Mouse (Mus musculus) CH12.LX (cell line): ENCODE data around the gene Lsm5. TPM values are rescaled to one million over a fixed set of nuclear protein-coding genes. Genes with fewer than 3 reads are reported as not detected.

Source experiments
- DNase-seq: peaks from one replicate; pipeline ENCODE4 v3.0.0-alpha.2; 2013; ENCODE audit errors: extremely low read depth
- H3K27ac ChIP-seq: 2 replicates; pipeline ENCODE4 v1.5.1; 2012; ENCODE audit warnings: low read depth, mild to moderate bottlenecking, control low read depth, moderate library complexity; ENCODE audit not compliant: insufficient read depth
- H3K27me3 ChIP-seq: replicated peaks from 2 replicates; pipeline ENCODE3; 2012; ENCODE audit warnings: inconsistent platforms
- H3K36me3 ChIP-seq, 2 experiments: replicated peaks in 1 of 2; 2 replicates each; pipeline versions ENCODE3 to v1.6.1; 2012; ENCODE audit warnings: inconsistent platforms in 1 of 2, low read length in 1 of 2, mild to moderate bottlenecking in 1 of 2, mixed read lengths in 1 of 2, moderate library complexity in 1 of 2; ENCODE audit not compliant: control insufficient read depth in 1 of 2, insufficient read depth in 1 of 2
- H3K4me1 ChIP-seq, 2 experiments: 2 replicates each; pipeline ENCODE4 v1.6.1; 2012; ENCODE audit warnings: inconsistent platforms in 1 of 2, moderate library complexity in 1 of 2; ENCODE audit not compliant: insufficient read depth in 2 of 2, control insufficient read depth in 1 of 2
- H3K4me2 ChIP-seq: 2 replicates; pipeline ENCODE4 v1.6.1; 2012; ENCODE audit warnings: low read depth, mild to moderate bottlenecking, control low read depth; ENCODE audit not compliant: poor library complexity, insufficient read depth, severe bottlenecking
- H3K4me3 ChIP-seq, 3 experiments: fragments of 150-350 bp in 1 of 3; sonication (generic) in 1 of 3; replicated peaks in 1 of 3; 2 replicates each; pipeline versions ENCODE3 to v1.5.1; 2011 to 2012; ENCODE audit warnings: low read depth in 2 of 3, low read length in 2 of 3, mild to moderate bottlenecking in 2 of 3, moderate library complexity in 2 of 3, control low read depth in 1 of 3, improper control_type of control experiment in 1 of 3, inconsistent platforms in 1 of 3, mixed read lengths in 1 of 3; ENCODE audit not compliant: poor library complexity in 1 of 3
- H3K79me2 ChIP-seq: replicated peaks from 2 replicates; pipeline ENCODE4 v1.6.1; 2012; ENCODE audit warnings: mild to moderate bottlenecking, moderate library complexity; ENCODE audit not compliant: control insufficient read depth, poor library complexity, insufficient read depth, severe bottlenecking; ENCODE audit errors: extremely low read depth
- H3K9ac ChIP-seq: 2 replicates; pipeline ENCODE4 v1.6.1; 2012; ENCODE audit warnings: low read depth, mild to moderate bottlenecking, control low read depth, moderate library complexity; ENCODE audit not compliant: insufficient read depth
- H3K9me3 ChIP-seq: replicated peaks from 2 replicates; pipeline ENCODE3; 2012; ENCODE audit warnings: low read length, inconsistent platforms, mixed read lengths
- CHD1 ChIP-seq: IDR thresholded peaks from 2 replicates; pipeline ENCODE4 v1.6.1; 2012; ENCODE audit warnings: low read depth, low read length, improper control_type of control experiment, inconsistent platforms
- CHD2 ChIP-seq: IDR thresholded peaks from 2 replicates; pipeline ENCODE4 v1.6.1; 2011; ENCODE audit warnings: low read length, improper control_type of control experiment
- CTCF ChIP-seq, 2 experiments: IDR thresholded peaks in 1 of 2; conservative IDR thresholded peaks in 1 of 2; 2 replicates each; pipeline ENCODE4 v1.5.1; 2011 to 2012; ENCODE audit warnings: low read depth in 2 of 2, low read length in 2 of 2, improper control_type of control experiment in 1 of 2, inconsistent platforms in 1 of 2, mild to moderate bottlenecking in 1 of 2, moderate library complexity in 1 of 2
- E2F4 ChIP-seq: IDR thresholded peaks from 2 replicates; pipeline ENCODE4 v1.6.1; 2011; ENCODE audit warnings: low read depth, low read length, improper control_type of control experiment; ENCODE audit not compliant: insufficient replicate concordance
- GABPA ChIP-seq: IDR thresholded peaks from 2 replicates; pipeline ENCODE4 v1.6.1; 2012; ENCODE audit warnings: low read depth, low read length, improper control_type of control experiment, inconsistent platforms; ENCODE audit not compliant: insufficient replicate concordance
- HCFC1 ChIP-seq: IDR thresholded peaks from 2 replicates; pipeline ENCODE4 v1.6.1; 2012; ENCODE audit warnings: low read depth, mild to moderate bottlenecking, inconsistent platforms, low read length, improper control_type of control experiment
- JUN ChIP-seq: IDR thresholded peaks from 2 replicates; pipeline ENCODE4 v1.6.1; 2011; ENCODE audit warnings: low read depth, mild to moderate bottlenecking, low read length, improper control_type of control experiment, moderate library complexity; ENCODE audit not compliant: insufficient read depth
- JUND ChIP-seq: conservative IDR thresholded peaks from 2 replicates; pipeline ENCODE4 v1.6.1; 2011; ENCODE audit warnings: low read depth, low read length, improper control_type of control experiment
- MAFK ChIP-seq: IDR thresholded peaks from 2 replicates; pipeline ENCODE4 v1.6.1; 2011; ENCODE audit warnings: low read length, improper control_type of control experiment; ENCODE audit not compliant: insufficient replicate concordance
- MAX ChIP-seq: IDR thresholded peaks from 2 replicates; pipeline ENCODE4 v1.6.1; 2011; ENCODE audit warnings: low read length, improper control_type of control experiment
- MAZ ChIP-seq: IDR thresholded peaks from 2 replicates; pipeline ENCODE4 v1.6.1; 2012; ENCODE audit warnings: low read depth, mild to moderate bottlenecking, inconsistent platforms, low read length, improper control_type of control experiment, moderate library complexity
- MEF2A ChIP-seq: IDR thresholded peaks from 2 replicates; pipeline ENCODE4 v1.6.1; 2014; ENCODE audit warnings: low read depth, mild to moderate bottlenecking, inconsistent platforms, low read length, improper control_type of control experiment, borderline replicate concordance
- MXI1 ChIP-seq: IDR thresholded peaks from 2 replicates; pipeline ENCODE4 v1.6.1; 2011; ENCODE audit warnings: mild to moderate bottlenecking, low read depth, low read length, improper control_type of control experiment
- MYC ChIP-seq: IDR thresholded peaks from 2 replicates; pipeline ENCODE4 v1.6.1; 2011; ENCODE audit warnings: low read depth, mild to moderate bottlenecking, improper control_type of control experiment, low read length
- NELFE ChIP-seq: IDR thresholded peaks from 2 replicates; pipeline ENCODE4 v1.6.1; 2011; ENCODE audit warnings: low read depth, low read length, improper control_type of control experiment
- POLR2A ChIP-seq: IDR thresholded peaks from 2 replicates; pipeline ENCODE4 v1.6.1; 2011; ENCODE audit warnings: low read depth, mild to moderate bottlenecking, improper control_type of control experiment, low read length
- POLR2AphosphoS2 ChIP-seq: IDR thresholded peaks from 2 replicates; pipeline ENCODE4 v1.6.1; 2011; ENCODE audit warnings: low read depth, low read length, improper control_type of control experiment
- SIN3A ChIP-seq: IDR thresholded peaks from 2 replicates; pipeline ENCODE4 v1.6.1; 2012; ENCODE audit warnings: low read length, improper control_type of control experiment, inconsistent platforms
- TCF12 ChIP-seq: IDR thresholded peaks from 2 replicates; pipeline ENCODE4 v1.6.1; 2014; ENCODE audit warnings: low read depth, mild to moderate bottlenecking, inconsistent platforms, low read length, improper control_type of control experiment
- UBTF ChIP-seq: IDR thresholded peaks from 2 replicates; pipeline ENCODE4 v1.6.1; 2012; ENCODE audit warnings: low read depth, mild to moderate bottlenecking, inconsistent platforms, low read length, improper control_type of control experiment, moderate library complexity
- ZKSCAN1 ChIP-seq: IDR thresholded peaks from 2 replicates; pipeline ENCODE4 v1.6.1; 2012; ENCODE audit warnings: low read depth, inconsistent platforms, low read length, improper control_type of control experiment, borderline replicate concordance
- ZMIZ1 ChIP-seq: IDR thresholded peaks from 2 replicates; pipeline ENCODE4 v1.6.1; 2012; ENCODE audit warnings: low read depth, mild to moderate bottlenecking, inconsistent platforms, low read length, improper control_type of control experiment
- ZNF384 ChIP-seq: IDR thresholded peaks from 2 replicates; pipeline ENCODE4 v1.6.1; 2012; ENCODE audit warnings: low read depth, low read length, improper control_type of control experiment, inconsistent platforms
- dilution Hi-C: fragments of 300-500 bp; cut with MboI; formaldehyde crosslinking; loops from 2 replicates; pipeline ENCODE4 v1.14.3; 2020; ENCODE audit warnings: low sequenced_read_pairs; ENCODE audit not compliant: extremely low pct_unique_long_range_greater_than_20kb, extremely low pct_ligation_motif_present
- in situ Hi-C: fragments of 300-500 bp; cut with MboI; formaldehyde crosslinking; loops from 3 replicates; pipeline ENCODE4 v1.14.3; 2019; ENCODE audit warnings: low sequenced_read_pairs, low pct_ligation_motif_present, low pct_unique_long_range_greater_than_20kb, mixed read lengths
- polyA plus RNA-seq: library from polyadenylated mRNA; unstranded; fragments of >175 nt; gene quantifications from 2 replicates; pipeline ENCODE4 v1.2.1, GENCODE M21; 2012; ENCODE audit warnings: low read depth; ENCODE audit not compliant: insufficient read length
- total RNA-seq, 2 experiments: library from RNA; depleted of rRNA; stranded (reverse); fragments of 300-350 nt in 1 of 2; fragments of >200 nt in 1 of 2; gene quantifications; 2 replicates each; pipeline ENCODE4 v1.2.3; 2012 to 2014

Gene Lsm5
- total and polyA plus RNA-seq, 3 experiments, result 89.3 to 298 (median 98.9) TPM

DNA sequence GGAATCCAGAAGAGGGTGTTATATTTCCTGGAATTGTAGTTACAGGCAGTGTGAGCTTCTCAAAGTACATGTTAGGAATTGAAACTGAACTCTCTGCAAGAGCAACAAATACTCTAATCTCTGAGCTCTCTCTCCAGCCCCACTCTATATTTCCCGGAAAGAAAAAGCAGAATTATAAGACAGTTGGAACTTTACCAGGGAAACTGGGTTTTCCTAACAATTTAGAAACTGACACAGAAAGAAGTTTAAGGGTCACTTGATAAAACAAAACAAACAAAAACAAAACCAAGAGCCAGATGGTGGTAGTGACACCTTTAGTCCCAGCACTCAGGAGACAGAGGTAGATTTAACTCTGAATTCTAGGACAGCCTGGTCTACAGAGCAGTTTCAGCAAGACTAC, 14.6 kb upstream of the Lsm5 start:
- no peak overlapping the region for H3K27ac ChIP-seq
- DNase-seq, result no peak
- TF ChIP-seq CHD1 (no peak), MXI1 (no peak), JUND (no peak), CHD2 (no peak), POLR2AphosphoS2 (no peak), ZKSCAN1 (no peak), HCFC1 (no peak)
- no peaks in the 10 kb centered on the region for H3K9me3 ChIP-seq
- no peak overlapping the region for H3K4me2 ChIP-seq
- peaks cover 18% of the 10 kb centered on the region for H3K79me2 ChIP-seq
- H3K4me1 ChIP-seq, result peaks cover 0 to 17% of the 10 kb centered on the region in 2 experiments; a peak in 2 of 4 replicates
- peaks cover 6 to 21% of the 10 kb centered on the region in 2 experiments for H3K36me3 ChIP-seq
- H3K27me3 ChIP-seq, result no peaks in the 10 kb centered on the region
- dilution Hi-C loops (no loop called here), in situ Hi-C loops (loop anchor here (25.0 kb wide), 1 partner anchor 357 kb away; no protein-coding TSS in a partner anchor)
- no peak overlapping the region for H3K9ac ChIP-seq
- no peak overlapping the region for H3K4me3 ChIP-seq

DNA sequence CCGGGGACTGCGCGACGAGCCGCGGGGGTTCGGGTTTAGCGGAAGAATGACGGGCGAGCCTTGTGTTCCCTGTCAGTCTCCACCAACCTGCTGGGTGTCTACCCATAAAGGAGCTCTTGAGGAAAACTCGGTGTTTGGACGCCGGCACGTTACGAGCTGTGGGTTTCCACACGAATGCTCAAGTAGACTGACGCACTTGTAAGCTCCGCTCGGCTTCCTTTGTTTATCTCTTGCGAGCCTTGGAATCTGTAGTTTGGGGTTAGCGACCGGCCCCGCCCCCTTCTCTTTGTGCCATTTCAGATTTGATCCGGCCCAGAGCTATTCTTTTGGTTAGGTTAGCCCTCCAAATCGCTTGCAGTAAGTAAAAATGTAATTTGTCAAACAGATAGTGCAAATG, 10.8 kb upstream of the Lsm5 start:
- TF ChIP-seq MXI1 (0 out of 2 replicates have a peak, but pooled peaks have one; percentile 8), MYC (no peak), MEF2A (0 out of 2 replicates have a peak, but pooled peaks have one; percentile 10), SIN3A (peak; percentile 83)
- TF ChIP-seq, all 38 proteins: peak for 3
- H3K4me3 ChIP-seq, result peak overlapping the region; percentile 82 to 89 (median 85)
- peaks cover 0 to 17% of the 10 kb centered on the region in 2 experiments; a peak in 2 of 4 replicates for H3K4me1 ChIP-seq
- in situ Hi-C loops (loop anchor here (25.0 kb wide), 1 partner anchor 353 kb away; no protein-coding TSS in a partner anchor), dilution Hi-C loops (no loop called here)
- DNase-seq, result peak; percentile 61
- H3K9me3 ChIP-seq, result no peaks in the 10 kb centered on the region
- peaks cover 1% of the 10 kb centered on the region for H3K27me3 ChIP-seq
- peak overlapping the region; percentile 70 for H3K27ac ChIP-seq
- H3K36me3 ChIP-seq, result peaks cover 2 to 8% of the 10 kb centered on the region in 2 experiments
- peak overlapping the region; percentile 66; the same call in 1 of the 2 replicates for H3K4me2 ChIP-seq
- peaks cover 18% of the 10 kb centered on the region for H3K79me2 ChIP-seq
- peak overlapping the region; percentile 84 for H3K9ac ChIP-seq

DNA sequence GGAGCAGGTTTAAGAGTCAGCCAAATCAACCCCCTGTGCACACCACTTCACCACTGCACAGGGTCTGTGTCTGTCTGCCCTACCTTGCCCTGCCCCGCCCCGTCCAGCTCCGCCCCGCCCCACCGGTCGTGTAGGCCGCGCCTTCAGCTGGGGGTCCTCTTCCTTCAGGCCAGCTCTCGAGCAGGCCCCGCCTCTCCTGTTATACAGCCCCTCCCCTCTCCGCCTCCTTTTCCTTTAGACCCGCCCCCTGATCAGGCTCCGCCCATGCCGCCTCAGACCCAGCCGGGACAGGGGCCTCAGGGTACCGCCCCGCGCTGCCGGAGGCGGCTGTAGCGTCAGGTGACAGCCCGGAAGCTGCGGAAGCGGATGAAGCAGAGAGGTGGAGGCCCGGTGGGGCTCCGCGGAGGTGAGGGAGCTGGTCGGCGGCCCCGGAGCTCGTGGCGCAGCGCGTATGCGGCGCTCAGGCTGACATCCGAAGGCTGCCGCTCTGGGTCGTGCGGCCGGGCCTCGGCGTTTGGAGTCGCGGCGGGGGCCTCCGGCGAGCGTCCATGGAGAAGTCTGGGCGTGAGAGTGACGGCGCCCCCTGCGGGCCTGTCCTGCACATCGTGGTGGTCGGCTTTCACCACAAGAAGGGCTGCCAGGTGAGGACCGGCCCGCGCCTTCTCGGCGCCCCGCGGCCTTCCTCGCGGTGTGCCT, 10.2 kb upstream of the Lsm5 start, which contains the start of gene Avl9:
Gene Avl9, plus strand, starts transcription at position 326 of the 696 bp plus-strand sequence.
- Histone ChIP-seq H3K27ac (peak within 1 kb of the TSS; percentile 70), H3K4me2 (peak within 1 kb of the TSS; percentile 68), H3K36me3 (peaks cover 2 to 7% of the 10 kb centered on the region in 2 experiments), H3K9ac (peak within 1 kb of the TSS; percentile 84), H3K79me2 (peaks cover 18% of the 10 kb centered on the region), H3K9me3 (no peaks in the 10 kb centered on the region), H3K4me1 (peaks cover 0 to 17% of the 10 kb centered on the region in 2 experiments; a peak in 2 of 4 replicates), H3K4me3 (peak within 1 kb of the TSS; percentile 82 to 89 (median 85)), H3K27me3 (peaks cover 1% of the 10 kb centered on the region)
- dilution Hi-C loops, result no loop called here
- in situ Hi-C loops, result loop anchor here (25.0 kb wide), 1 partner anchor 352 kb away; no protein-coding TSS in a partner anchor
- peak; percentile 95 for DNase-seq
- TF ChIP-seq MXI1 (peak; percentile 72), CTCF (conservative IDR thresholded peaks at IDR 0.05 in 1 of 2, IDR thresholded peaks at IDR 0.05 in 1 of 2; ENCODE audit: low read depth in 2 of 2, low read length in 2 of 2) (peak in 1 of 2 experiments; percentile 69; a peak in 2 of 4 replicates), TCF12 (peak; percentile 62; the same call in 1 of the 2 replicates), HCFC1 (peak; percentile 67), SIN3A (no peak; the same call in 1 of the 2 replicates), UBTF (peak; percentile 81; the same call in 1 of the 2 replicates), E2F4 (no peak), POLR2A (peak; percentile 92), NELFE (peak; percentile 92), MAFK (no peak), GABPA (no peak), MAZ (no peak), ZNF384 (no peak), MEF2A (peak; percentile 29; the same call in 1 of the 2 replicates), MAX (no peak), JUN (no peak), ZMIZ1 (peak; percentile 87; the same call in 1 of the 2 replicates)
